Mouse (Mus musculus): ENCODE results near the gene Tgif1.

The Tgif1 gene

GRCm38 (mm10) chr17:70866538-70867114 is 13.3 kb upstream of the Tgif1 start:
- DNase-seq (ENCODE audit: low spot score), result no peak

GRCm38 (mm10) chr17:70866029-70866428 is 12.7 kb upstream of the Tgif1 start:
- no peak for DNase-seq (ENCODE audit: low spot score)

GRCm38 (mm10) chr17:70865060-70865604 is 11.8 kb upstream of the Tgif1 start:
- no peak for DNase-seq (ENCODE audit: low spot score)

DNA sequence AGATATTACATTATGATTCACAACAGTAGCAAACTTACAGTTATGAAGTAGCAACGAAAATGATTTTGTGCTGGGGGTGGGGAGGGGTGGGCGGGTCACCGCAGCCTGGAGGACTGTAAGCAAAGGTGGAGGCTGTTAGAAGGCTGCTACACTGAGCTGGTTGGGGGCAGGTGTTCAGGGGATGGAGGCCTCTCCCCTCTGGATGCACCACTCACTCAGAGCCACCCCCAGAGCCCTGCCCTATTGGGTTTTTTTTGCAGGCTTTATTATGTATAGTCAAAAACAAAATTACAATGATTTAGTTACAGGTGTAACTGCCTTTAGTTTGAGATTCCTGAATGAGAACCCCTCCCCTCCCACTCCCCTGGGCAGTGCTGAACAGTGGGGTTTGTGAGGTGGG is 11.3 kb upstream of the Tgif1 start:
- no peak for DNase-seq (ENCODE audit: low spot score)

DNA sequence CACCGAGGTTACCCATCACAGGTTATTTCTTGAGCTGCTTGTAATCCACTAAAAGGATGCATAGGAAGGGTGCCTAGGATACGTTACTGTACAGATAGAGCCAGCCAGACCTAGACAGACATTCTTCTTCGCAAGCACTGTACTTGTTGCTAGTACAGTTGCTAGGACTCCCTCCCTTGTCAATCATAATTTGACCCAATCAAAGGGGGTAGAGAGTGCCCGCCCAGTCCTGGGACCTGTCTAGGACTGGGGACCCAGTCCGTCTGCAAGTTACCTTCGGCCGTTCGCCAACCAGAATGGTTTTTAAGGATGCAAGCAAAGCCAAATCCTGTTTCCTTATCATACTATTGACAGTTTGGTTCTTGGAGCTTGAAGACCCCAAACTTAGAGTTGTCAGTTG is 10.8 kb upstream of the Tgif1 start:
- DNase-seq (ENCODE audit: low spot score), result no peak

GRCm38 (mm10) chr17:70858814-70859213 is 5.5 kb upstream of the Tgif1 start:
- DNase-seq (ENCODE audit: low spot score), result no peak

- DNase-seq (ENCODE audit: low spot score), result no peak
Measured at GRCm38 (mm10) chr17:70856871-70857415, 3.6 kb upstream of the Tgif1 start.

- DNase-seq (ENCODE audit: low spot score), result no peak
Measured at GRCm38 (mm10) chr17:70854021-70854420, 675 bp upstream of the Tgif1 start.

- peak; percentile 80 for DNase-seq (ENCODE audit: low spot score)
Measured at GRCm38 (mm10) chr17:70852686-70853386, 510 bp downstream of the Tgif1 start.

DNA sequence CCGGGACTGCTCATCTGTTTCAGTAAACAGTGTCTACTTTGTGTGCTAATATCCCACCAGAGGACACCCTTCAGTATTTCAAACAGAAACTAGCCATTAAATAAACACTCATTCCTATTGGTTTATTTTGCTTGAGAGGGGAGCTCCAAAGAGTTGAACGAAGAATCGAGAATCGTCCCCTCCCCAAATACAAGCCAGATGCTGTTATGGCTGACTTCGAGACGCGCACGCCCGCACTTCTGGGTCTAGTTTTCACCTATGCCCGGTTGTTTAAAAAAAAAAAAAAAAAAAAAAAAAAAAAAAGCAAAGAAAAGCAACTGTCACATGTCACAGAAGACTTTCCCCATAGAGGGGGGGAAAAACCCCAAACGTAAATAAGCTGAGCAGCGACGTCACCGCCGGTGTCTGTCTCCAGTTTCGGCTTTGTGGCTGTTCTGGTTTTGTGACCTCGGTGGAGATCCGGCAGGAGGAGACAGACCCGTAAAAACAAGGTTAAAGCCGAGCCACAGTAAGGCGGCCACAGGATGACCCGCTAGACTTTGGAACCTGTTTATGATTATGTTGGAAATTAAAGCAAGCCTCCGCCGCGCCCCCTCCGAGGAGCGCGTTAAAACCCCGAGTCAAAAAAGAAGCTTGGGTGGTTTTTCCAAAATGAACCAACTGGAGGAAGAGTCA is 1.2 kb downstream of the Tgif1 start:
- peak; percentile 40 for DNase-seq (ENCODE audit: low spot score)

DNA sequence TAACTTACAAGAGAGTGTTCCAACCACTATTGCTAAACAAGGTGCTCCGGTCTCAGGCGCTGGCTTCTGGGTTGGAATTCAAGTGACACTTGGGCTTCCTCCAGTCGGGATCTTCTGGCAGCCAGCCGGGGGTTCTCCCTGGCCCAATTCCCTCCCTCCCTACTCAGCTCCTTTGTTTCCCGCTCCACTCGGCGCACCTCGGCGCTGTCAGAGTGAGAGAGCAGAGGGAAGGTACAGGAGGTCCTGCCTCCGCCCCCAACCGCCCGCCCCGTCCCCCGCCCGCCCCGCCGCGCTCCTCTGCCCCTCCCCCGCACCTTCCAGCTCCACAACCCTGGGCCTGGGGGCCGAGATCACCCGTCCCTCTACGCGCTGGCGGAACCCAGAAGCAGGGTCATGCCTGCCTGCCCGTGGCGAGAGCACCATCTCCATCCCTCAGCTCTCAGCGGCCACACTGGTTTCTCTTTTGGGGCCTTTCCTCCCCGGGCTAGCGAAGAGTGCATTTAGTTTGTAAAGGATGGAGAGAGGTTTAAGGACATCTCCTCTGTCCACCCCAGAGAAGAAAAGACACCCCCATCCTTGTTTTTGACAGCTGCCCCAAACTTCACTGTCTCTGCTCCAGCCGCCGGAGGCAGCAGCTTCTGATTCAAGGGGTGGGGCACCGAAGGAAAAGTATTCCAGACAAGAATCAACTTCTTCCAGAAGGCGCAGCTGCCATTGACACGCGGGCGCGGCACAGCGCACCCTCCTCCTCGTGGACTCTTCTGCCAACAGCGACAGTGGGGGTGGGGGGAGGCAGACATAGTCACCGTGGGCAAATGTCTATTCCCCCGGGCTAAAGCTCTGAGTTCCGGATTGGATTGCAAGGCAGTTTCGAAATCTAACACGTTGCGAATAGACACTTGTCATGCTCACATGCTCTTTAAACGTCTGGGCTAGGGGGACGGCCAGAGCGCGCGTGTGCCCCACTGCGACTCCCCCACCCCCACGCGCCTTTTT is 2.1 kb downstream of the Tgif1 start:
- DNase-seq (ENCODE audit: low spot score), result peak; percentile 81

- peak; percentile 41 for DNase-seq (ENCODE audit: low spot score)
Measured at GRCm38 (mm10) chr17:70850233-70850995, 2.9 kb downstream of the Tgif1 start.

GRCm38 (mm10) chr17:70849399-70850232 is 3.7 kb downstream of the Tgif1 start:
- peak; percentile 85 for DNase-seq (ENCODE audit: low spot score)

DNA sequence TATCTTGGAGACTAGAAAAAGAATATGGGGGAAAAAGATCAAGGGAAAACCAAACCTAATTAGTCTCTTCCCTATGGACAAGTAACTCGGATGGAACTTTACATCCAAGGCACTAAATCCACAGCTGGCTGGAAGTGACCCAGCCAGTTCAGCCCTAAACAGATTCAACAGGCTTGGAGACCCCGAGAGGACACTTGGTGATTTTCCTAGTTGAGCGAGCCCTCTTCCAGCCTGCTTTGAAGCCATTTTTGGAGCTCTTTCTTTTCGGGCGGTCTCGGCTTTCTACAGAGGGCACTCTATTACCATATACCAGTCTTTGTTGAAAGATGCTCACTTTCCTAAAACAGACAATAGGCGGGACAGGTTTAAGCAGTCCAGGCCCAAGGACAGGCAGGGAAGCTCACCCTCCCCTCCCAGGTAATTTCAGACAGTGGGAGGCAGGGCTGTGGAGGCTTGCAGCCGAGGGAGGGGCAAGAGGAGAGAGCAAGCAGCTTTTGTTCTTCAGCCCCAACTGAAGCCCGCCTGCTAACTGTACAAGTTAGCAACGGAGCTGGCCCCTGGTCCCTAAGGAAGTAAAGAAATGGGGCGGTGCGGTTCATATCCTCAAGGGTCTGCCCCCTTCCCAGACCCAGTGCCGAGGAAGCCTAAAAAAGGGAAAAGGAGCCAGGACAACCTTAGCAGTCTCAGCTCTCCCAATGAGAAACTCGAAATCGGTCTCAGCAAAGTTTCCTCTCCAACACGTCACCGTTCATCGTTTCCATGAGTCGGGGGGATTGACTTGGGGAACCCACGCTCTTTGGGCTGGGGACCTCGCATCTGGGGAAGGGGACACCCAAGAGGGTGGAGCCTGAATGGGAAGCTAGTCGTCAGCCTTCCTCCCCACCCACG is 4.6 kb downstream of the Tgif1 start:
- peak; percentile 57 for DNase-seq (ENCODE audit: low spot score)

GRCm38 (mm10) chr17:70847751-70848510 is 5.4 kb downstream of the Tgif1 start:
- DNase-seq (ENCODE audit: low spot score), result no peak

- no peak for DNase-seq (ENCODE audit: low spot score)
Measured at GRCm38 (mm10) chr17:70847086-70847485, 6.3 kb downstream of the Tgif1 start.

GRCm38 (mm10) chr17:70846111-70846644 is 7.2 kb downstream of the Tgif1 start:
- DNase-seq (ENCODE audit: low spot score), result no peak

- DNase-seq (ENCODE audit: low spot score), result no peak
Measured at GRCm38 (mm10) chr17:70845543-70845942, 7.8 kb downstream of the Tgif1 start.
